Mouse (Mus musculus): ENCODE measurements around the gene Gucy2c.

The Gucy2c gene

GRCm38 (mm10) chr6:136781377-136781986, at the start of gene Gucy2c:
TSS of gene Gucy2c (minus strand) at chr6:136781765.
- no peak for DNase-seq (ENCODE audit: low read depth, low spot score)

GRCm38 (mm10) chr6:136828681-136829080, 47.1 kb upstream of the Gucy2c start:
- no peak for DNase-seq (ENCODE audit: low read depth, low spot score)

GRCm38 (mm10) chr6:136827881-136828561, 46.5 kb upstream of the Gucy2c start, which contains the start of gene Wbp11:
TSS of gene Wbp11 (minus strand) at chr6:136828233.
- peak; percentile 97 for DNase-seq (ENCODE audit: low read depth, low spot score)

GRCm38 (mm10) chr6:136827516-136827880, 45.9 kb upstream of the Gucy2c start, which contains the start of gene BC049715:
TSS of gene BC049715 (plus strand) at chr6:136827626.
- no peak for DNase-seq (ENCODE audit: low read depth, low spot score)

GRCm38 (mm10) chr6:136827116-136827515, 45.6 kb upstream of the Gucy2c start:
- no peak for DNase-seq (ENCODE audit: low read depth, low spot score)

- DNase-seq (ENCODE audit: low read depth, low spot score), result no peak
These were observed 43.4 kb upstream of the Gucy2c start for GRCm38 (mm10) chr6:136824987-136825386.

GRCm38 (mm10) chr6:136821086-136821485, 39.5 kb upstream of the Gucy2c start:
- no peak for DNase-seq (ENCODE audit: low read depth, low spot score)

GRCm38 (mm10) chr6:136820381-136820780, 38.8 kb upstream of the Gucy2c start:
- no peak for DNase-seq (ENCODE audit: low read depth, low spot score)

- no peak for DNase-seq (ENCODE audit: low read depth, low spot score)
These were observed 36.0 kb upstream of the Gucy2c start for GRCm38 (mm10) chr6:136817549-136817948.

GRCm38 (mm10) chr6:136816826-136817225, 35.3 kb upstream of the Gucy2c start:
- no peak for DNase-seq (ENCODE audit: low read depth, low spot score)

GRCm38 (mm10) chr6:136815381-136815780, 33.8 kb upstream of the Gucy2c start:
- DNase-seq (ENCODE audit: low read depth, low spot score), result no peak

GRCm38 (mm10) chr6:136813117-136813516, 31.6 kb upstream of the Gucy2c start:
- no peak for DNase-seq (ENCODE audit: low read depth, low spot score)

GRCm38 (mm10) chr6:136811196-136811595, 29.6 kb upstream of the Gucy2c start:
- DNase-seq (ENCODE audit: low read depth, low spot score), result no peak

- DNase-seq (ENCODE audit: low read depth, low spot score), result no peak
These were observed 28.1 kb upstream of the Gucy2c start for GRCm38 (mm10) chr6:136809673-136810072.

GRCm38 (mm10) chr6:136809077-136809476, 27.5 kb upstream of the Gucy2c start:
- DNase-seq (ENCODE audit: low read depth, low spot score), result no peak

- DNase-seq (ENCODE audit: low read depth, low spot score), result no peak
These were observed 27.1 kb upstream of the Gucy2c start for GRCm38 (mm10) chr6:136808631-136809046.

GRCm38 (mm10) chr6:136808014-136808417, 26.5 kb upstream of the Gucy2c start, which contains the start of gene H2afj:
TSS of gene H2afj (plus strand) at chr6:136808244.
- peak; percentile 87 for DNase-seq (ENCODE audit: low read depth, low spot score)

- DNase-seq (ENCODE audit: low read depth, low spot score), result no peak
These were observed 25.9 kb upstream of the Gucy2c start for GRCm38 (mm10) chr6:136807395-136808013.

- no peak for DNase-seq (ENCODE audit: low read depth, low spot score)
These were observed 25.3 kb upstream of the Gucy2c start for GRCm38 (mm10) chr6:136806819-136807218.

GRCm38 (mm10) chr6:136805409-136805775, 23.8 kb upstream of the Gucy2c start:
- DNase-seq (ENCODE audit: low read depth, low spot score), result no peak

GRCm38 (mm10) chr6:136804705-136805408, 23.3 kb upstream of the Gucy2c start:
- DNase-seq (ENCODE audit: low read depth, low spot score), result no peak
